Mouse (Mus musculus) heart, postnatal 0 days (tissue): ENCODE results near the gene Fabp6. TPM values are rescaled to one million over a fixed set of nuclear protein-coding genes. Genes with fewer than 3 reads are reported as not detected.

ENCODE experiments used
- ATAC-seq: fragments of 200-750 bp; cut with Nextera tagmentation; 2 replicates; pipeline ENCODE4 v1.8.0; 2017; ENCODE audit warnings: low read depth, moderate number of reproducible peaks, moderate library complexity; ENCODE audit not compliant: insufficient read depth
- DNase-seq: peaks from one replicate; pipeline ENCODE4 v3.0.0-alpha.2; 2016; ENCODE audit warnings: low spot score
- H3K27ac ChIP-seq: fragments of 300-500 bp; sonication (generic); 2 replicates; pipeline ENCODE4 v1.5.1; 2014; ENCODE audit warnings: low read depth, mild to moderate bottlenecking
- H3K27me3 ChIP-seq: fragments of 300-500 bp; sonication (generic); 2 replicates; pipeline ENCODE4 v1.6.1; 2014; ENCODE audit warnings: low read length, mixed read lengths; ENCODE audit not compliant: control insufficient read depth, insufficient read depth
- H3K36me3 ChIP-seq: fragments of 300-500 bp; sonication (generic); replicated peaks from 2 replicates; pipeline ENCODE4 v1.6.1; 2014; ENCODE audit warnings: low read length, mixed read lengths; ENCODE audit not compliant: control insufficient read depth, insufficient read depth
- H3K4me1 ChIP-seq: fragments of 300-500 bp; sonication (generic); 2 replicates; pipeline ENCODE4 v1.6.1; 2014; ENCODE audit warnings: antibody characterized with exemption; ENCODE audit not compliant: control insufficient read depth, insufficient read depth
- H3K4me2 ChIP-seq: fragments of 300-500 bp; sonication (generic); 2 replicates; pipeline ENCODE4 v1.6.1; 2014; ENCODE audit warnings: low read depth, mild to moderate bottlenecking, low read length, moderate library complexity
- H3K4me3 ChIP-seq: fragments of 300-500 bp; sonication (generic); 2 replicates; pipeline ENCODE4 v1.5.1; 2014; ENCODE audit warnings: low read depth, low read length
- H3K9ac ChIP-seq: fragments of 300-500 bp; sonication (generic); replicated peaks from 2 replicates; pipeline ENCODE4 v1.6.1; 2014; ENCODE audit warnings: low read depth, low read length, mixed read lengths
- H3K9me3 ChIP-seq: fragments of 300-500 bp; sonication (generic); replicated peaks from 2 replicates; pipeline ENCODE4 v1.6.1; 2016; ENCODE audit warnings: low read length; ENCODE audit not compliant: control insufficient read depth
- CTCF ChIP-seq: IDR thresholded peaks from 2 replicates; pipeline ENCODE4 v1.5.1; 2016; ENCODE audit warnings: antibody characterized with exemption, control low read depth, low read depth
- EP300 ChIP-seq: IDR thresholded peaks from 2 replicates; pipeline ENCODE4 v1.6.1; 2016; ENCODE audit warnings: antibody characterized with exemption, low read depth
- WGBS: fragments of 180-500 bp; shearing (Covaris S2); extraction: QIAGEN DNeasy Blood & Tissue Kit; methylation state at CpG from one replicate; pipeline ENCODE4 v1.1.7; 2014; 5-methylcytosine and 5-hydroxymethylcytosine counted together
- polyA plus RNA-seq: library from polyadenylated mRNA; unstranded; fragments of >200 nt; fragmentation: Nextera tagmentation; extraction: Ambion mirVana; gene quantifications from 2 replicates; pipeline ENCODE4 v1.2.1, GENCODE M21; 2015
- total RNA-seq: library from RNA; depleted of rRNA; stranded (reverse); fragments of >200 nt; gene quantifications from 2 replicates; pipeline ENCODE4 v1.2.3, GENCODE M21; 2014; ENCODE audit warnings: low replicate concordance

The Fabp6 gene
- total and polyA plus RNA-seq, 2 experiments from 2014 or later, result not detected

- WGBS, result 83% methylated on average over 1 of the region's 1 CpGs
- H3K27me3 ChIP-seq, result no peaks in the 10 kb centered on the region
- peaks cover 4% of the 10 kb centered on the region; the same call in 1 of the 2 replicates for H3K4me1 ChIP-seq
- ATAC-seq (no peak), DNase-seq (no peak)
- H3K27ac ChIP-seq, result no peak overlapping the region
- H3K9ac ChIP-seq, result no peak overlapping the region
- H3K9me3 ChIP-seq, result no peaks in the 10 kb centered on the region
- H3K4me3 ChIP-seq, result no peak overlapping the region
- no peaks in the 10 kb centered on the region for H3K36me3 ChIP-seq
- no peak for TF ChIP-seq CTCF
- TF ChIP-seq EP300, result no peak
- no peak overlapping the region for H3K4me2 ChIP-seq
These were observed 23.0 kb upstream of the Fabp6 start for GRCm38 (mm10) chr11:43624341-43624740.

DNA sequence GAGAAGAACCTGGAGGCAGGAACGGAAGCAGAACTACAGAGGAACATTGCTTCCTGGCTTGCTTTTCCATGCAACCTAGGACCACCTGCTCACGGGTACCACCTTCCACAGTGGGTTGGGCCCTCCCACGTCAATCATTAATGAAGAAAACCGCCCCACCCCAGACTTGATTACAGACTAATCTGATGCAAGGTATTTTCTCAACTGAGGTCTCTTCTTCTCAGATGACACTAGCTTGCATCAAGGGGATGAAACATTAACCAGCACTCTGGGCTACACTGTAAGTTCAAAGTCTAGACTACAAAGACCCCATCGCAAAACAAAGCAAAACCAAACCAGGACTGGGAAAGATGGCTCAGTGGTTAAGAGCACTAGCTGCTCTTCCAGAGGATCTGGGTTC, 20.4 kb upstream of the Fabp6 start:
- H3K27ac ChIP-seq, result no peak overlapping the region
- no peaks in the 10 kb centered on the region for H3K9me3 ChIP-seq
- DNase-seq (no peak), ATAC-seq (no peak)
- no peak overlapping the region for H3K4me2 ChIP-seq
- no peak for TF ChIP-seq CTCF
- TF ChIP-seq EP300, result no peak
- no peak overlapping the region for H3K4me3 ChIP-seq
- no peaks in the 10 kb centered on the region; the same call in 1 of the 2 replicates for H3K4me1 ChIP-seq
- 79% methylated on average over 5 of the region's 5 CpGs for WGBS
- no peaks in the 10 kb centered on the region for H3K36me3 ChIP-seq
- no peak overlapping the region for H3K9ac ChIP-seq
- H3K27me3 ChIP-seq, result no peaks in the 10 kb centered on the region

- DNase-seq (no peak), ATAC-seq (peak; percentile 53)
- 66% methylated on average over 7 of the region's 7 CpGs for WGBS
- H3K27me3 ChIP-seq, result no peaks in the 10 kb centered on the region
- no peaks in the 10 kb centered on the region for H3K4me1 ChIP-seq
- H3K4me2 ChIP-seq, result no peak overlapping the region
- no peaks in the 10 kb centered on the region for H3K36me3 ChIP-seq
- TF ChIP-seq CTCF (no peak), EP300 (no peak)
- H3K9ac ChIP-seq, result no peak overlapping the region
- H3K4me3 ChIP-seq, result no peak overlapping the region
- peak overlapping the region; percentile 56 for H3K27ac ChIP-seq
- H3K9me3 ChIP-seq, result no peaks in the 10 kb centered on the region
These were observed 17.1 kb upstream of the Fabp6 start for GRCm38 (mm10) chr11:43618403-43618802.

- H3K9ac ChIP-seq, result no peak overlapping the region
- ATAC-seq (peak; percentile 65), DNase-seq (peak; percentile 29)
- TF ChIP-seq CTCF (no peak), EP300 (no peak)
- 36% methylated on average over 5 of the region's 5 CpGs for WGBS
- no peaks in the 10 kb centered on the region for H3K9me3 ChIP-seq
- 0 out of 2 replicates have a peak, but pooled peaks cover 1% of the 10 kb centered on the region for H3K4me1 ChIP-seq
- no peak overlapping the region for H3K4me2 ChIP-seq
- H3K4me3 ChIP-seq, result no peak overlapping the region
- H3K27me3 ChIP-seq, result no peaks in the 10 kb centered on the region
- H3K36me3 ChIP-seq, result no peaks in the 10 kb centered on the region
- H3K27ac ChIP-seq, result peak overlapping the region; percentile 62
These were observed 16.6 kb upstream of the Fabp6 start for GRCm38 (mm10) chr11:43617924-43618323.

- TF ChIP-seq CTCF, result peak; percentile 80
- TF ChIP-seq EP300, result no peak
- peak overlapping the region; percentile 51 for H3K27ac ChIP-seq
- WGBS, result 17% methylated on average over 12 of the region's 12 CpGs
These were observed 11.6 kb upstream of the Fabp6 start for GRCm38 (mm10) chr11:43612834-43613488.

DNA sequence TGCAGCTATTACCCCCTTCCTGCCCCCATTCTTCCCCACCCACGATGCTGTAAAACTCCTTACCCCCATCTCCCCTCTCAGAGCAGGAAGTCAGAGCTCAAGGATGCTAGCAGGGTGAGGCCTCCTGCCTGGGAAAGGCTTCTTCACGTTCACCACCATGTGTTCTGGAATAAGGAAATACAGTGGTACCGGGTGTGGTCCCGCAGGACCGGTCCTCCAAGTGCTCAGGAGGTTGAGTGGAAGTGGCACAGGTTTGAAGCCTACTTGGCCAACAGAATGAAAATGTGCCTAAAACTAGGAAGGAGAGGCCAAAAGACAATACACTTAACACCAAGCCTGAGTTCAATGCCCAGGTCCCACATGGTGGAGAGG, 9.3 kb upstream of the Fabp6 start:
- no peaks in the 10 kb centered on the region for H3K27me3 ChIP-seq
- H3K4me2 ChIP-seq, result no peak overlapping the region
- H3K9ac ChIP-seq, result no peak overlapping the region
- DNase-seq (no peak), ATAC-seq (no peak)
- H3K4me1 ChIP-seq, result peaks cover 5% of the 10 kb centered on the region; the same call in 1 of the 2 replicates
- WGBS, result 72% methylated on average over 5 of the region's 5 CpGs
- no peak overlapping the region for H3K27ac ChIP-seq
- H3K4me3 ChIP-seq, result no peak overlapping the region
- no peaks in the 10 kb centered on the region for H3K36me3 ChIP-seq
- H3K9me3 ChIP-seq, result no peaks in the 10 kb centered on the region
- TF ChIP-seq CTCF (no peak), EP300 (no peak)

More at GRCm38 (mm10) chr11:43612834-43613488, 11.6 kb upstream of the Fabp6 start:
- Histone ChIP-seq H3K36me3 (no peaks in the 10 kb centered on the region), H3K27me3 (no peaks in the 10 kb centered on the region), H3K4me2 (no peak overlapping the region), H3K9me3 (no peaks in the 10 kb centered on the region), H3K4me3 (no peak overlapping the region), H3K9ac (0 out of 2 replicates have a peak overlapping the region, but pooled peaks have one; percentile 34), H3K4me1 (peaks cover 5% of the 10 kb centered on the region; the same call in 1 of the 2 replicates)
- ATAC-seq (peak; percentile 86), DNase-seq (peak; percentile 89)
